Mouse (Mus musculus) CH12.LX (cell line): ENCODE measurements around the gene Platr25.
"Not testable (repeated sequence)": the region's sequence is repeated elsewhere in the genome, so short reads cannot be mapped to it uniquely, and the experiment has no call there.

Experiments
- CTCF ChIP-seq, 2 experiments: IDR thresholded peaks in 1 of 2; conservative IDR thresholded peaks in 1 of 2; 2 replicates each; pipeline ENCODE4 v1.5.1; 2011 to 2012; ENCODE audit warnings: low read depth in 2 of 2, low read length in 2 of 2, improper control_type of control experiment in 1 of 2, inconsistent platforms in 1 of 2, mild to moderate bottlenecking in 1 of 2, moderate library complexity in 1 of 2
- EP300 ChIP-seq: IDR thresholded peaks from 2 replicates; pipeline ENCODE4 v1.6.1; 2011; ENCODE audit warnings: low read length, improper control_type of control experiment
- GABPA ChIP-seq: IDR thresholded peaks from 2 replicates; pipeline ENCODE4 v1.6.1; 2012; ENCODE audit warnings: low read depth, low read length, improper control_type of control experiment, inconsistent platforms; ENCODE audit not compliant: insufficient replicate concordance
- HCFC1 ChIP-seq: IDR thresholded peaks from 2 replicates; pipeline ENCODE4 v1.6.1; 2012; ENCODE audit warnings: low read depth, mild to moderate bottlenecking, inconsistent platforms, low read length, improper control_type of control experiment
- MAFK ChIP-seq: IDR thresholded peaks from 2 replicates; pipeline ENCODE4 v1.6.1; 2011; ENCODE audit warnings: low read length, improper control_type of control experiment; ENCODE audit not compliant: insufficient replicate concordance
- MAX ChIP-seq: IDR thresholded peaks from 2 replicates; pipeline ENCODE4 v1.6.1; 2011; ENCODE audit warnings: low read length, improper control_type of control experiment
- NRF1 ChIP-seq: IDR thresholded peaks from 2 replicates; pipeline ENCODE4 v1.6.1; 2014; ENCODE audit warnings: low read depth, mild to moderate bottlenecking, inconsistent platforms, low read length, improper control_type of control experiment, moderate library complexity
- PAX5 ChIP-seq: IDR thresholded peaks from 2 replicates; pipeline ENCODE4 v1.6.1; 2012; ENCODE audit warnings: low read length, inconsistent platforms, mixed read lengths
- POLR2A ChIP-seq: IDR thresholded peaks from 2 replicates; pipeline ENCODE4 v1.6.1; 2011; ENCODE audit warnings: low read depth, mild to moderate bottlenecking, improper control_type of control experiment, low read length
- SIN3A ChIP-seq: IDR thresholded peaks from 2 replicates; pipeline ENCODE4 v1.6.1; 2012; ENCODE audit warnings: low read length, improper control_type of control experiment, inconsistent platforms
- TBP ChIP-seq: conservative IDR thresholded peaks from 2 replicates; pipeline ENCODE4 v1.6.1; 2011; ENCODE audit warnings: low read depth, low read length, improper control_type of control experiment
- UBTF ChIP-seq: IDR thresholded peaks from 2 replicates; pipeline ENCODE4 v1.6.1; 2012; ENCODE audit warnings: low read depth, mild to moderate bottlenecking, inconsistent platforms, low read length, improper control_type of control experiment, moderate library complexity
- ZMIZ1 ChIP-seq: IDR thresholded peaks from 2 replicates; pipeline ENCODE4 v1.6.1; 2012; ENCODE audit warnings: low read depth, mild to moderate bottlenecking, inconsistent platforms, low read length, improper control_type of control experiment
- ZNF384 ChIP-seq: IDR thresholded peaks from 2 replicates; pipeline ENCODE4 v1.6.1; 2012; ENCODE audit warnings: low read depth, low read length, improper control_type of control experiment, inconsistent platforms

GRCm38 (mm10) chr13:62712611-62713010 is 47.9 kb downstream of the Platr25 start:
- TF ChIP-seq PAX5; CTCF (conservative IDR thresholded peaks at IDR 0.05 in 1 of 2, IDR thresholded peaks at IDR 0.05 in 1 of 2; ENCODE audit: low read depth in 2 of 2, low read length in 2 of 2); ZNF384; MAX; GABPA; UBTF; POLR2A; ZMIZ1; HCFC1; EP300; MAFK; NRF1; SIN3A; TBP: not testable (repeated sequence)
